Mouse (Mus musculus) kidney, postnatal 36 days (tissue): ENCODE results near the gene Col23a1.
"Not testable (repeated sequence)": the region's sequence is repeated elsewhere in the genome, so short reads cannot be mapped to it uniquely, and the experiment has no call there.

Experiments
- DNase-seq, 2 experiments: peaks; one replicate each; pipeline ENCODE4 v3.0.0; 2021 to 2022; ENCODE audit warnings: mixed read lengths in 2 of 2

The Col23a1 gene

GRCm38 (mm10) chr11:51625187-51625820 lies 335.6 kb downstream of the Col23a1 start:
- DNase-seq: no peak

- DNase-seq: no peak
These were observed 337.7 kb downstream of the Col23a1 start for GRCm38 (mm10) chr11:51627425-51627824.

GRCm38 (mm10) chr11:51627907-51628306 lies 338.2 kb downstream of the Col23a1 start:
- DNase-seq: no peak

- no peak for DNase-seq
These were observed 340.1 kb downstream of the Col23a1 start for GRCm38 (mm10) chr11:51629651-51630314.

GRCm38 (mm10) chr11:51632130-51632753 lies 342.5 kb downstream of the Col23a1 start:
- DNase-seq: peak in 1 of 2 experiments; percentile 59

- not testable (repeated sequence) for DNase-seq
These were observed 343.5 kb downstream of the Col23a1 start for GRCm38 (mm10) chr11:51633200-51633599.
